Mouse (Mus musculus): ENCODE data around the gene Gm20708.
A peak's percentile ranks its signal among the peaks of the same experiment; 100 is the strongest.

The Gm20708 gene

GRCm38 (mm10) chr11:117834086-117834485, 24.6 kb downstream of the Gm20708 start:
- no peak for DNase-seq

DNA sequence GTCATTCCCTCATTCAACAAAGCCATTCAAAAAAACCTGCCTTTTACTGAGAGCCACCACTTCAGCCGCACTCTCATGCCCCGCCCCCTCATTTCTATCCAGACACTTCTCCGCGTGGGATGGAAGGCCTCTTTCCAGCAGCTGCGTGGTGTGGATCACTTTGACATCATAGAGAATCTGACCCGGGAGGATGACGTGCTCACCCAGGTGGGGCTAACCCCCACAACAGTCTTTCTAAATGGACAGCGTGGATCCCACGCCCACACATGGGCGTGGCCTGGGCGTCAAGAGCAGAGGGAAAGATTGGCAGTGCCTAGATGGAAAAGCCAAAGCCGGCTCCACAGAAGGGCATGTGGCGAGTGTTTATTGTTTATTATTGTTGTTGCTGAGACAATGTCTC, 26.8 kb downstream of the Gm20708 start:
- DNase-seq = no peak

DNA sequence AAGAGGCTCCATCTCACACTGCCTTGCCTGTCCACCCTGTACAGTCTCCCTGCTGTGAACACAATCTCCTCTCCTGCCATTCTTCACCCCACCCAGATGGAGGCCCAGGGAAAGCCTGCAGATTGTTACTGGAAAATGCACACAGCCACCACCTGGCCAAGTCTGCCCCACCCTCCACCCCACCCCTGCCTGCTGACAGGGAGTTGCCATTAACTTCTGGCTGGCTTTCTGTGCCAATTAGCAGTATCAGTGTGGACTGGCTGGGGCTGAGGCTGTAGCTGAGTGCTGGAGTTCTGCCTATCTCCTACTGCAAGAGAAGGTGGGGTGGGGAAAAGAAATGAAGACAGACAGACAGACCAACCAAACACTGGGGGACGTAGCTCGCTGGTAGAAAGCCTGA, 29.1 kb downstream of the Gm20708 start:
- DNase-seq = no peak

DNA sequence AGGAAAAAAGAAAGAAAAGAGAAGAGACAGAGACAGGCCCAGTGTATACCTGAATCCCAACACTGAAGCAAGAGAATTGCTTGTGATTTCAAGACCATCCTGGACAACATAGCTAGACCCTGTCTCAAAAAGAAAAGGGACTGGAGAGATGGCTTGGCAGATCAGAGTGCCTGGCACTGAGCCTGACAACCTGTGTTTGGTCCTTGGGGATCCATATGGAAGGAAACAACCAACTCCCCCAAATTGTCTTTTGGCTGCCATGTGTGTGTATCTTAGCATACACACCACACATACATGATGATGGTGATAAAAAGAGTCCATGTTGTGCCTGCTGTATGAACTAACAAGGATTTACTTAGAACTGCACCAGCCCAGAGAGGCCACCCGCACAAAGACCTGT, 29.6 kb downstream of the Gm20708 start:
- DNase-seq = no peak

GRCm38 (mm10) chr11:117840910-117841309, 31.4 kb downstream of the Gm20708 start:
- DNase-seq = no peak

DNA sequence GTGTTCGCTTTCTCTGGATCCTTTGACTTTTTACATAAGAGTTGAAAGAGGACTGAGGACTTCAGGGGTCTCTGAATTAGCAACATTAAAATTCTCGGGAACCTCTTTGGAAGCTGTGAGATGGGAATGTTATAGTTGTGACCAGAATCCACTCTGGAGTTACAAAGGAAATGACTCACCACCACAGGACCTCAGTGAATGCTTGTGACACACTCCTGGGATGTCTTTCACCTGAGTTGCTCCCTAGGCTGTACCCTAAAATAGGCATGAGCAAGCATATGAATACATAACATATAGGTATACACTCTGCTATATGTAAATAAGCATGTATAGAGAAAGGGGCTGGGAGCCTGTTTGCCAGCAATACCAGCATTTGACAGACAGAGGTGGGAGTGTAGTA, 34.0 kb downstream of the Gm20708 start:
- no peak for DNase-seq

DNA sequence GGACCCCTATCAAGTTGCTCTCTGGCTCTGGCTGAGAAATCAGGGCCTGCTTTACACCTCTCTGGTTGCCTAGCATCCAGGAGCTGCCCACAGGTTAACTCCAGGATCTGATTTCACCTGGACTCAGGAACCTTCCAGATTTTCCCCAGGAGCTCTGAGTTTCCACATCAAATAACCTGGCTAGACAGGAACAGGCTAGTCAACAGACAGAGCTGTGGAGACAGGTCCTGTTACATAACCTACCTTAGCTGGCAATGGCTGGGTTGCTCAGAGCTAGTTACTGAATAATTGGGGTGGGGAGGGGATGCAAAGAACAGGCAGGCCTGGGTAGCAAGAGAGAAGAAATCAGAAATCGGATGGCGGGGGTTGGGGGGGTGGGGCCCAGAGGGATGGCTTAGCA, 35.5 kb downstream of the Gm20708 start:
- DNase-seq = no peak

DNA sequence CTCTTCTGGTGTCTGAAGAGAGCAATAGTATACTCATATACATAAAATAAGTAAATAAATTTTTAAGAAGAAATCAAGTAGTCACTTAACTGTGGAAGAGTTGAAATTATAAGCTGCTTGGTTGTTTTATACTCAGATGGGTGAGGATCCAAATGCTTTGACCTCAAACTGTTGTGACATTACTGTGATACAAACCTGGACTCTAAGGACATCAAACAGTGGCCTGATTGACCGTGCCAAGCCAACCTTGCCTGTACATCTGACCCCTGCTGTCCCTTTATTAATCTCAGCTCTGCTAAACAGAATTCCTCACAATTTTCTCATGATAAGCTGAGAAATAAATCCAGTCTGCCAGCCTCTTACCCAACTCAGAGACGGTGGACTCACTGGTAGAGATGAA, 36.2 kb downstream of the Gm20708 start:
- no peak for DNase-seq

DNA sequence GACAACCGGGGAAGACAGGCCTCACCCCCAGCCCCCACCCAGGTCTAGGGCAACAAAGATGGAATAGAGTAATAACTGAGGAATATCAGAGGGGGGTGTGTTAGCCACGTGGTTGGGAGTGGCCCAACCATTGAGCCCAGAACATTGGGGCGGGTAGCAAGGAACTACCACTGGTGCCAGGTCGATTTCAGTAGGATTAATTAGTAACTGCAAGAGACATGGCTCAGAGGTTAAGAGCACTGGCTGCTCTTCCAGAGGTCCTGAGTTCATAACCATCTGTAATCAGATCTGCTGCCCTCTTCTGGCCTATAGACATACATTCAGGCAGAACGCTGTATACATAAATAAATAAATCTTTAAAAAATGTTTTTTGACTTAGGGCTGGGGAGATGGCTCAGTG, 37.2 kb downstream of the Gm20708 start:
- no peak for DNase-seq

- DNase-seq = no peak
Observed at GRCm38 (mm10) chr11:117847593-117848215, 38.2 kb downstream of the Gm20708 start.

- peak in 1 of 2 experiments; percentile 64 for DNase-seq
Observed at GRCm38 (mm10) chr11:117848271-117848984, 39.0 kb downstream of the Gm20708 start.

DNA sequence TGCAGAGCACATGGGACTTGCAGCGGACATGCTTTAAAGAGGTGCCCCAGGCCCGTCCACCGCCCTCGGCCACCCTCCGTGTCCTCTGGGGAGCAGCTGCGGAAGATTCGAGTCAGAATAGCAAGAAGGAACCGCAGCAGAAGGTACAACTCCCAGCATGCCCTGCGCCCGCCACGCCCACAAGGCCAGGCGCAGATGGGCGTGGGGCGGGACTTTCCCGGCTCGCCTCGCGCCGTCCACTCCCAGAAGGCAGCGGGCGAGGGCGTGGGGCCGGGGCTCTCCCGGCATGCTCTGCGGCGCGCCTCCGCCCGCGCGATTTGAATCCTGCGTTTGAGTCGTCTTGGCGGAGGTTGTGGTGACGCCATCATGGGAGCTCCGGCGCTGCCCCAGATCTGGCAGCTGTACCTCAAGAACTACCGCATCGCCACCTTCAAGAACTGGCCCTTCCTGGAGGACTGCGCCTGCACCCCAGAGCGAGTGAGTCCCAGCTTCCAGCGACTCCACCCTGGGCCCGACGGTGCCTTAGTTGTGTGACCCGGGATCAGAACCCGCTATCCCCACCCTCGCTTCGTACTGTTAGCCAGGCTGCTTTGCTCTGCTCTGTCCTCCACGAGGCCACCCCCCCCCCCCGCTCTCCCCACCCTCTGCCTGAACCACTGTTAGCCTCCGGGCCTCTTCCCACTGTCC, 39.7 kb downstream of the Gm20708 start, which contains the start of gene Birc5:
TSS of gene Birc5 (plus strand) at position 267 of the 687 bp plus-strand sequence.
- peak; percentile 93 to 94 for DNase-seq

- DNase-seq = no peak
Observed at GRCm38 (mm10) chr11:117852875-117853274, 43.4 kb downstream of the Gm20708 start.

GRCm38 (mm10) chr11:117854241-117854640, 44.8 kb downstream of the Gm20708 start:
- no peak for DNase-seq

GRCm38 (mm10) chr11:117855360-117855759, 45.9 kb downstream of the Gm20708 start:
- DNase-seq = no peak

DNA sequence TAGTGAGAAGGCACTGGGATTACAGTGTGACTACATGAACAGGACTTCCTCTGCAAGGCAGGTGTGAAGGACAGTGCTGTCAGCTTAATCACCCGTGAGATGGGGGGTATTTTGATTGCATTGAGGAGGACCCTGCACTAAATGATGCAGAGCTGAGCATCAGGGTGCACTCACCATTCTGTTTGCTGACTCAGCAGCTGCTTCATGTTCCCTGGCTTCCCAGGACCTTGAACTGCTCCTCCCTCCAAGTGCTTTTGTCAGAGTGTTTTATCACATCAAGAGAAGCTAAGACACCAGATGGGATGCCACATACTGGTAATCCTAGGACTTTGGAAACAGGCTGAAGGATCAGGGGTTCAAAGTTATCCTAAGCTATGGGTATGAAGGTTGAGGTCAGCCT, 46.5 kb downstream of the Gm20708 start:
- no peak for DNase-seq

GRCm38 (mm10) chr11:117857462-117857861, 48.0 kb downstream of the Gm20708 start:
- DNase-seq = no peak

- DNase-seq = no peak
Observed at GRCm38 (mm10) chr11:117858392-117858791, 48.9 kb downstream of the Gm20708 start.

- DNase-seq = no peak
Observed at GRCm38 (mm10) chr11:117860601-117861000, 51.1 kb downstream of the Gm20708 start, which contains the start of gene Tmem235. Gene Tmem235, plus strand, starts transcription at chr11:117860752.

DNA sequence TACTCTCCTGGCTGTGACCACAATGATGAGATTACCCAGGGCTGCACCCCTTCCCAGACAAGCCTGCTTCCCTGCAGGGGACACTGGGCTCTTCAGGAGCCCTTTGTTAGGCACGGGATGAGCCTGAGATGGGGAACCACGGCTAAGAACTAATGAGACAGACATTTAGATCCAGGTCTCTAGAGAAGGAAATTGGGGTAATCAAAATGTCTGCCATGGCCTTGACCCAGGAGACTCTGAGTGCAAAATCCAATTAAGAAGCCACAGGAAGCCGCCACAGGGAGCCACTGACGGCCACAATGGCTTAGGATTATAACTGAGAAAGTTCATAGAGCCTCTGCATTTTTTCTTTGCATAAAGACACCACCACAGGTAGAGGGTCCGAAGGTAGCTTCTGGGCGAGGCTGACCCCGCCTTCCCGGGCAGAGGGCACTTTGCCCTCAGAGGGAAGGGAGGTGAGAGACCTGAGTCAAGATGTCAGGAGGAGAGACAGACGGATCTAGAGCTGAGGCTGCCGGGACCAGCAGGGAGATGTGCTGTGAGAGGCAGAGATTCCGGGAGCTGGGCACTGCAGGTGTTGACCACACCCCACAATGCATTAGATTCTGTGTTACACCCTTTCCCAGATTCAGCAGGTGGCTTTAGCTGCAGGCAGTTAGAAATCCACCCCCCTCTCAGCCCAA, 53.8 kb downstream of the Gm20708 start:
- no peak for DNase-seq

GRCm38 (mm10) chr11:117864805-117865204, 55.3 kb downstream of the Gm20708 start:
- no peak for DNase-seq

DNA sequence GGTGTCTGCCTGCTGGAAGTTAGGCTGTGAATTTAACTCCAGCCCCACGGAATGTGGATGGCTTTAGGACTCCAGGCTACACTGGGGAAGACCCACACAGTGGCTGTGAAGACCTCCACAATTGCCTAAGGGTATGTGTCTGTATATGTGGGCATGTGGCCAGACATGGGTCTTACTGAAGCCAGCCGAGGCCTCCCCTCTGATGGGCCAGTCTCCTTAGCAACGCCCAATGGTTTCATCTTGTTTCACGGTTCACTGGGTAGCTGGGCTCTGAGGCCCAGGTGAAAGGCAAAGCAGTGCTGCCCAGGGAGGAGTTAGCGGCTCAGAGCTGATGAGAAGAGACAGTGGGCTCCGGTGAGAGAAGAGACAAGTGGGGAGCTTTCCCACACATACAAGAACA, 56.5 kb downstream of the Gm20708 start:
- no peak for DNase-seq

- DNase-seq = peak; percentile 64 to 75
Observed at GRCm38 (mm10) chr11:117870688-117871365, 61.4 kb downstream of the Gm20708 start.

Measured in thymus, adult 18-20 months (tissue).